Mouse (Mus musculus) erythroblast, embryonic 14.5 days (primary cell): Measurements from ENCODE around the gene Atf6b.

Experiments used
- GATA1 ChIP-seq: IDR thresholded peaks from 2 replicates; pipeline ENCODE4 v1.6.1; 2012; ENCODE audit warnings: low read length, inconsistent platforms, mixed read lengths
- TAL1 ChIP-seq: IDR thresholded peaks from 3 replicates; pipeline ENCODE4 v1.6.1; 2012; ENCODE audit warnings: low read length, inconsistent platforms, mixed read lengths

- no peak for TF ChIP-seq GATA1
- TF ChIP-seq TAL1: no peak
Observed at GRCm38 (mm10) chr17:34626773-34627092, 20.2 kb upstream of the Atf6b start.
